8 mouse cellular contexts compared by ENCODE assay signal in the genomic region with DNA sequence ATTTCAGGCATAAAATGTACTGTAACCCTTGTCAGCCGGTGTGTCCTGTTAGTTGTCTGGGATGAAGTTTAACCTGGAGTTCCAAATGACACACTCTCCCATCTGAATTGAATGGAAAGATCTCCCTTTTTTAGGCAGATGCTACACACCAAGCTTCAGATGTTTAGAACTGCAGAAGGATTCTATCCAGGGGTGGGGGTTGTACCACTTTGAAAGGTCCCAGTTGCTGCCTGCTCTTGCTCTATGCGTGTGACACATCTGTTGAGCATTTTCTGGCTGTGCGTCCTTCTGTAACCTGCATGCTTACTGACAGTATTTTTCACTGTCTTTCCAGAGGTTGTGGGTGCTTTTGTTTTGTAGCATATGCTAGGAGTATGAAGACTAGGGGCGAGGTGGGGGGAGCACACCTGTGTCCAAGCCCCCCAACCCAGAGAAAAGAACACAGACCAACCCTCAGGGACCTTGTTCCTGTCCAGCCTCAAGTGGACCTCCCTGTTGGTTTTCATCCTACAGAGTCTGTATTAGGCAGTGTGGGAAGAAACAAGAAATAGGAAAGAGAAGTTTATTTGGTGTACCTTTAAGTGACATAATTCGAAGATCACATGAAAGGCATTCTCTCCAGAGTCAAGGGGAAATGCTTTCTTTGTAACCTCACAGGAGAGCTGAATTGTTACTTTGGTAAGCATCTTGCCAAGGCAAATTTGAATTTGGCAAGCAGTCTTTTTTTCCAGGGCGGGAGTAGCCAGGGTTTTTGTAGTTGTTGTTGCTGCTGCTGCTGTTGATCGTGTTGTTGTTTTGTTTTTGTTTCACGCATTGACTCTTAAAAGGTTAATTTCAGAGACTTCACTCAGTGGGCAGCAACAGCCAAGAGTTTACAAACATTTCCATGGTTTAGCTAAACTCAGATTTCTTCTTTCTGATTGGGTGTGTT. TPM values are rescaled to one million over a fixed set of nuclear protein-coding genes. Genes with fewer than 3 reads are reported as not detected.
A peak's percentile ranks its signal among the peaks of the same experiment; 100 is the strongest.
DNase-seq lines count a peak whose midpoint lies in the region; ATAC-seq and TF ChIP-seq lines count a peak whose summit lies in the region.

No protein-coding gene starts in this region.

- peak overlapping the region; percentile 15; the same call in 1 of the 2 replicates for H3K9ac ChIP-seq in forebrain, embryonic 15.5 days (replicated peaks)
- peak overlapping the region; percentile 58 for H3K9ac ChIP-seq in intestine, embryonic 14.5 days (ENCODE audit: low read length)
- H3K9ac ChIP-seq in lung, embryonic 16.5 days (ENCODE audit: low read length) = peak overlapping the region; percentile 75

- H3K27me3 ChIP-seq in forebrain, embryonic 15.5 days = no peaks in the 10 kb centered on the region
- H3K27me3 ChIP-seq in intestine, embryonic 14.5 days (replicated peaks; ENCODE audit: control insufficient read depth, insufficient read depth, low read length) = no peaks in the 10 kb centered on the region
- H3K27me3 ChIP-seq in lung, embryonic 16.5 days (ENCODE audit: control insufficient read depth, insufficient read depth, low read depth, low read length) = no peaks in the 10 kb centered on the region

- H3K4me3 ChIP-seq in left cerebral cortex, adult 2 months = peak overlapping the region; percentile 66
- peak overlapping the region; percentile 42 for H3K4me3 ChIP-seq in forebrain, embryonic 15.5 days
- H3K4me3 ChIP-seq in intestine, embryonic 14.5 days (ENCODE audit: low read depth, low read length) = peak overlapping the region; percentile 45
- peak overlapping the region; percentile 63 for H3K4me3 ChIP-seq in lung, embryonic 16.5 days (ENCODE audit: low read length)

- no peaks in the 10 kb centered on the region for H3K36me3 ChIP-seq in forebrain, embryonic 15.5 days
- H3K36me3 ChIP-seq in intestine, embryonic 14.5 days (ENCODE audit: control insufficient read depth, insufficient read depth, low read length) = 0 out of 2 replicates have a peak, but pooled peaks cover 4% of the 10 kb centered on the region
- peaks cover 1% of the 10 kb centered on the region; the same call in 1 of the 2 replicates for H3K36me3 ChIP-seq in lung, embryonic 16.5 days (ENCODE audit: control insufficient read depth, insufficient read depth, low read length)

- H3K4me1 ChIP-seq in forebrain, embryonic 15.5 days = peaks cover 33% of the 10 kb centered on the region
- H3K4me1 ChIP-seq in intestine, embryonic 14.5 days (replicated peaks; ENCODE audit: control insufficient read depth, insufficient read depth, low read length) = peaks cover 36% of the 10 kb centered on the region
- peaks cover 44% of the 10 kb centered on the region for H3K4me1 ChIP-seq in lung, embryonic 16.5 days (replicated peaks; ENCODE audit: control insufficient read depth, insufficient read depth, low read length)

- TF ChIP-seq CTCF in left cerebral cortex, adult 2 months (IDR thresholded peaks at IDR 0.05) = no peak

- intact Hi-C loops in left cerebral cortex, adult 2 months (cut with DNase I) = loop anchor here (2.0 to 5.0 kb wide), 3 partner anchors 29 to 64 kb away; a partner anchor contains a TSS
- intact Hi-C loops in left cerebral cortex, postnatal 10 days (cut with DNase I) = no loop called here

- H3K4me2 ChIP-seq in forebrain, embryonic 15.5 days (replicated peaks) = peak overlapping the region; percentile 67
- peak overlapping the region; percentile 62 for H3K4me2 ChIP-seq in intestine, embryonic 14.5 days (ENCODE audit: low read length)
- peak overlapping the region; percentile 73 for H3K4me2 ChIP-seq in lung, embryonic 16.5 days (ENCODE audit: low read depth, low read length)

- no peak for DNase-seq in left cerebral cortex, adult 2 months (ENCODE audit: extremely low spot score in 1 of 2, low spot score in 2 of 2)
- DNase-seq in left cerebral cortex, postnatal 10 days (ENCODE audit: extremely low spot score in 1 of 2, low spot score in 2 of 2) = no peak
- DNase-seq in intestine, embryonic 14.5 days (ENCODE audit: low spot score) = no peak
- DNase-seq in ovary, postnatal 36 days (ENCODE audit: low spot score) = no peak
- DNase-seq in right cerebral cortex, postnatal 4 days = no peak
- DNase-seq in cerebellum, adult 11-12 months = no peak

- H3K9me3 ChIP-seq in forebrain, embryonic 15.5 days = no peaks in the 10 kb centered on the region
- H3K9me3 ChIP-seq in intestine, embryonic 14.5 days (ENCODE audit: control insufficient read depth, low read length) = no peaks in the 10 kb centered on the region
- H3K9me3 ChIP-seq in lung, embryonic 16.5 days (ENCODE audit: control insufficient read depth, low read length) = no peaks in the 10 kb centered on the region

- no peak for ATAC-seq in forebrain, embryonic 15.5 days (replicated peaks)
- ATAC-seq in intestine, embryonic 14.5 days (replicated peaks; ENCODE audit: low FRiP score, low TSS enrichment, low read depth) = no peak
- ATAC-seq in lung, embryonic 16.5 days (ENCODE audit: low read depth) = no peak

- 40% methylated on average over 8 of the region's 8 CpGs for WGBS in forebrain, embryonic 15.5 days
- WGBS in intestine, embryonic 14.5 days = 56% methylated on average over 8 of the region's 8 CpGs
- 30% methylated on average over 8 of the region's 8 CpGs for WGBS in lung, embryonic 16.5 days

- peak overlapping the region; percentile 94 for H3K27ac ChIP-seq in left cerebral cortex, adult 2 months
- peak overlapping the region; percentile 82; the same call in 1 of the 2 replicates for H3K27ac ChIP-seq in forebrain, embryonic 15.5 days (replicated peaks)
- peak overlapping the region; percentile 97 for H3K27ac ChIP-seq in intestine, embryonic 14.5 days (ENCODE audit: low read depth)
- peak overlapping the region; percentile 97 for H3K27ac ChIP-seq in lung, embryonic 16.5 days (ENCODE audit: low read length)

RNA-seq across cellular contexts. Expression of a gene that starts 40.4 kb away (rescaled TPM):
- total RNA-seq in left cerebral cortex, adult 2 months (2021) = 10 to 100 TPM; 71.8 to 80.8 TPM
- total RNA-seq in left cerebral cortex, postnatal 10 days (2021) = 10 to 100 TPM; 77.9 to 81.4 TPM
- polyA plus RNA-seq in forebrain, embryonic 15.5 days (2015; fragmentation: Nextera tagmentation; extraction: Ambion mirVana) = 124 TPM in 2 replicates
- polyA plus RNA-seq in intestine, embryonic 14.5 days (2014; fragmentation: Nextera tagmentation; extraction: Ambion mirVana) = 171 and 181 TPM in 2 replicates
- 151 and 152 TPM in 2 replicates for polyA plus RNA-seq in lung, embryonic 16.5 days (2015; fragmentation: Nextera tagmentation; extraction: Ambion mirVana)

Comparison
In these comparisons a context has a peak if more than half of its experiments do, and no peak if none do; other contexts are left out.
1. H3K9ac ChIP-seq: peak in every context shown above with its lines; median percentile 75 in lung, embryonic 16.5 days; 58 in intestine, embryonic 14.5 days; 15 in forebrain, embryonic 15.5 days.